Mouse (Mus musculus) liver, embryonic 14.5 days (tissue): ENCODE measurements around the gene Pcgf3. TPM values are rescaled to one million over a fixed set of nuclear protein-coding genes. Genes with fewer than 3 reads are reported as not detected.

Experiments
- ATAC-seq: fragments of 200-750 bp; cut with Nextera tagmentation; 2 replicates; pipeline ENCODE4 v1.8.0; 2017; ENCODE audit warnings: moderate number of reproducible peaks, mild to moderate bottlenecking, moderate library complexity; ENCODE audit not compliant: insufficient read depth
- DNase-seq, 3 experiments: peaks; one replicate each; pipeline ENCODE4 v3.0.0-alpha.2; 2012 to 2013; ENCODE audit warnings: low read depth in 3 of 3, low spot score in 3 of 3
- H3K27ac ChIP-seq: fragments of 300-500 bp; sonication (generic); 2 replicates; pipeline ENCODE4 v1.5.1; 2014; ENCODE audit warnings: moderate library complexity, mild to moderate bottlenecking, control low read depth, inconsistent platforms
- H3K27me3 ChIP-seq: fragments of 300-500 bp; sonication (generic); 2 replicates; pipeline ENCODE4 v1.6.1; 2014; ENCODE audit warnings: mild to moderate bottlenecking, low read length, moderate library complexity; ENCODE audit not compliant: control insufficient read depth, insufficient read depth
- H3K36me3 ChIP-seq: fragments of 300-500 bp; sonication (generic); replicated peaks from 2 replicates; pipeline ENCODE4 v1.6.1; 2014; ENCODE audit warnings: low read depth; ENCODE audit not compliant: control insufficient read depth, insufficient read depth
- H3K4me1 ChIP-seq, 2 experiments: fragments of 200-500 bp in 1 of 2; fragments of 300-500 bp in 1 of 2; sonication (generic) in 1 of 2; replicated peaks; 2 replicates each; pipeline ENCODE4 v1.6.1; 2012 to 2014; ENCODE audit warnings: antibody characterized with exemption in 1 of 2, inconsistent platforms in 1 of 2, low read length in 1 of 2; ENCODE audit not compliant: control insufficient read depth in 2 of 2, insufficient read depth in 2 of 2
- H3K4me2 ChIP-seq: fragments of 300-500 bp; sonication (generic); 2 replicates; pipeline ENCODE4 v1.6.1; 2014; ENCODE audit warnings: low read depth, mild to moderate bottlenecking, control low read depth, moderate library complexity
- H3K4me3 ChIP-seq, 2 experiments: fragments of 200-500 bp in 1 of 2; fragments of 300-500 bp in 1 of 2; sonication (generic) in 1 of 2; 2 replicates each; pipeline ENCODE4 v1.5.1; 2012 to 2014; ENCODE audit warnings: low read depth in 2 of 2, low read length in 2 of 2, mild to moderate bottlenecking in 2 of 2, control low read depth in 1 of 2, inconsistent platforms in 1 of 2, moderate library complexity in 1 of 2; ENCODE audit not compliant: insufficient read depth in 1 of 2
- H3K9ac ChIP-seq: fragments of 300-500 bp; sonication (generic); replicated peaks from 2 replicates; pipeline ENCODE4 v1.6.1; 2014; ENCODE audit warnings: mild to moderate bottlenecking, control low read depth, moderate library complexity
- H3K9me3 ChIP-seq: fragments of 300-500 bp; sonication (generic); 2 replicates; pipeline ENCODE4 v1.6.1; 2016; ENCODE audit warnings: low read length, mixed read lengths; ENCODE audit not compliant: control insufficient read depth
- CTCF ChIP-seq: IDR thresholded peaks from 2 replicates; pipeline ENCODE4 v1.5.1; 2016; ENCODE audit warnings: antibody characterized with exemption, low read depth, control low read depth
- EP300 ChIP-seq: IDR thresholded peaks from 2 replicates; pipeline ENCODE4 v1.6.1; 2016; ENCODE audit warnings: antibody characterized with exemption, low read depth
- WGBS: fragments of 180-500 bp; shearing (Covaris S2); extraction: QIAGEN DNeasy Blood & Tissue Kit; methylation state at CpG from one replicate; pipeline ENCODE4 v1.1.7; 2014; ENCODE audit not compliant: insufficient replicate concordance; 5-methylcytosine and 5-hydroxymethylcytosine counted together
- polyA plus RNA-seq, 2 experiments: library from polyadenylated mRNA; depleted of rRNA in 1 of 2; stranded (reverse) in 1 of 2; unstranded in 1 of 2; fragments of >200 nt; fragmentation: Nextera tagmentation in 1 of 2; extraction: Ambion mirVana in 1 of 2; gene quantifications; 2 replicates each; pipeline versions ENCODE4 v1.2.1 to v1.2.3; 2012 to 2014

The Pcgf3 gene
- polyA plus RNA-seq, 2 experiments: 4.5 to 4.9 TPM

DNA sequence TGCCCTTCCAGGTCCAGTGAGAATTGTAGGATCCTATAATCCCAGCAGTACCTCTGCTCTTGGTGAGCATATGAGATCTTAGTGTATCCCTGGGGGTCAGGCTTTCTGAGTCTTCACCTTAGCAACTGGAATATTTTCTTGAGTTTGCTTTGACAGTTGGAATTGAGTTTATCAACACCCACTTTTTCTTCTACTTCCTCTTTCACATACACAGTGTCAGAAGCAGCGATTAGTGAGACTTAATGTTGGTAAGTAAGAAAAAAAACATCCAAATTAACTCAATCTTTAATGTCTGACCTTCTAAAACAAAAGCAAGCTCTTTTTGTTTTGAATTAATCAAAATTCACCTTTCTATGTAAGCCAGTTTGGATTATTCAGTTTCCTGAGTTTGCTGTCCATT is 40.5 kb downstream of the Pcgf3 start:
- WGBS: 37% methylated on average over 1 of the region's 1 CpGs

DNA sequence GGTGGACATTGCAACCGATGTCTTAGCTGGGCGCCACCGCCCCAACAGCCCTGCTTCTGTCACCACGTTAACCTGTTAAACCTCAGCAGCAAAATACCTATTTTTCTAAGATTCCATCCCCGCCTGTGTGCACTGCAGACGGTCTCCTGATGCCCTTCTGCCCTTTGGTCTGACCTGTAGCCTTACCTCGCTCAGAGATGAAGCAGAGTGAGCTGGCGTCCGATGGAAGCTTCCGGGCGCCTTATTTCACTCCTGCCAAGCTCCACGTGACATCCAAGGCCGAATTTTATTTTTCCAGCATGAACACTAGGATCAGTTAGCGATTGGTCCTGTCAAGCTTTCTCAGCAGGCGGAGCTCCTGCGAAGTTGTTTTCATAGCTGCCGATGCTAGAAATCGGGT is 41.3 kb downstream of the Pcgf3 start:
- no peak overlapping the region for H3K27ac ChIP-seq
- no peaks in the 10 kb centered on the region for H3K9me3 ChIP-seq
- H3K36me3 ChIP-seq: peaks cover 34% of the 10 kb centered on the region
- DNase-seq (no peak), ATAC-seq (no peak)
- WGBS: 87% methylated on average over 18 of the region's 18 CpGs
- H3K9ac ChIP-seq: no peak overlapping the region
- H3K4me1 ChIP-seq: no peaks in the 10 kb centered on the region
- TF ChIP-seq CTCF: no peak
- TF ChIP-seq EP300: no peak
- H3K4me3 ChIP-seq: no peak overlapping the region
- no peaks in the 10 kb centered on the region for H3K27me3 ChIP-seq
- no peak overlapping the region for H3K4me2 ChIP-seq

More for the DNA sequence above, 40.5 kb downstream of the Pcgf3 start:
- H3K4me3 ChIP-seq: no peak overlapping the region
- H3K9me3 ChIP-seq: no peaks in the 10 kb centered on the region
- TF ChIP-seq CTCF (no peak), EP300 (no peak)
- ATAC-seq (no peak), DNase-seq (no peak)
- H3K4me2 ChIP-seq: no peak overlapping the region
- no peaks in the 10 kb centered on the region for H3K27me3 ChIP-seq
- no peaks in the 10 kb centered on the region for H3K4me1 ChIP-seq
- H3K36me3 ChIP-seq: peaks cover 39% of the 10 kb centered on the region
- no peak overlapping the region for H3K27ac ChIP-seq
- H3K9ac ChIP-seq: no peak overlapping the region

DNA sequence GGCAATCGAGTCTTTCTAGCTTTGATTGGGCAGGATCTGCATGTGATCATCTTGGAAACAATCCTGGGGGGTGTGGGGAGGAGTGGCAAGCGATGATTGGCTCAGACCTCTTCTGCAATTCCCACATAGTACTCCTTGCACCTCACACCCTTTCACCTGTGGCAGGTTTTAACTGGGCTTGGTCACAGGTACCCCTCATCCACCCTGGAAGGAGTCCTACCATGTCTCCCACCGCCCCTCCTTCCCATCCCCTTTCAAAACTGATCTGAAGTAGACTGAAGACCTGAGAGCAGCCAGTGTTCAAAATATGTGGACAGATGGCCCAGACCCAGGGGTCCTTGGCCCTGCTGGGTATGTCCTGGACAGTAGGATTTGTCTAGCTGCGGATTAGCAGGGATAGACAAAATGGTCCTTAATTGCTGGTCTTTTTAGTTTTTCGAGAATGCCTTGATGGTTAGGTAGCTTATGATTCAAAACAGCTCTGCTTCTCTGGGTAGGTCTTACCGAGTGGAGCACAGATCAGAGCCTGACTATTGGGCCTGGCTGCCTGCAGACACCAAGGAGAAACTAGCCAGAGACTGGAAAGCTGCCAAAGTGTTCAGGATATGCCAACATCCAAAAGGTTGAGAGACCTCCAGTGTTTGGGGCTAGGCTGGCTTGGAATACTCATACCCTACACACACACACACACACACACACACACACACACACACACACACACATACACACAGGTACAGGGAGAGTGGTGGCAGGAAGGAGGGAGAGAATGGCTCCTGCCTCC is 54.7 kb downstream of the Pcgf3 start:
- DNase-seq (no peak), ATAC-seq (no peak)
- no peaks in the 10 kb centered on the region for H3K9me3 ChIP-seq
- no peak overlapping the region for H3K27ac ChIP-seq
- 55% methylated on average over 6 of the region's 6 CpGs for WGBS
- no peaks in the 10 kb centered on the region for H3K36me3 ChIP-seq
- no peak overlapping the region for H3K9ac ChIP-seq
- peaks cover 4 to 5% of the 10 kb centered on the region in 2 experiments for H3K4me1 ChIP-seq
- H3K27me3 ChIP-seq: no peaks in the 10 kb centered on the region
- TF ChIP-seq EP300 (no peak), CTCF (no peak)
- no peak overlapping the region for H3K4me2 ChIP-seq
- no peak overlapping the region for H3K4me3 ChIP-seq

DNA sequence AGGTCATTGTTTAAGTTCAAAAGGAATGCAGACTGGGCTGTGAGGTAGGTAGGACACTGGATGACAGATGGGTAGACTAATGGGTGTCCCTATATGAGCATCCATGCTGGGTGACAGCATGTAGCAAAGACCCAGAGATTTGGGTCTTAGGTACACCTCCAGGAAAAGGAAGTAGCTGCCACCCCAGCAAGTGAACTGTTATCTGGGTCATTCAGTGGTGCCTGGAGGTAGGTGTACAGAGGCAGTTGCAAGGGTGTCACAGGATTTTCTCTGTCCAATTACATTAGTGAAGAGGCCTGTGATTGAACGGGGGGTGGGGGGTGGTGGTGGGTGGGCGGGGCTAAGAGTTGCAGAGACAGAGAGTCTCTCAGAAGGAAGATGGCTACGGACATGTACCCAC is 55.6 kb downstream of the Pcgf3 start:
- ATAC-seq: no peak
- 46% methylated on average over 3 of the region's 3 CpGs for WGBS

DNA sequence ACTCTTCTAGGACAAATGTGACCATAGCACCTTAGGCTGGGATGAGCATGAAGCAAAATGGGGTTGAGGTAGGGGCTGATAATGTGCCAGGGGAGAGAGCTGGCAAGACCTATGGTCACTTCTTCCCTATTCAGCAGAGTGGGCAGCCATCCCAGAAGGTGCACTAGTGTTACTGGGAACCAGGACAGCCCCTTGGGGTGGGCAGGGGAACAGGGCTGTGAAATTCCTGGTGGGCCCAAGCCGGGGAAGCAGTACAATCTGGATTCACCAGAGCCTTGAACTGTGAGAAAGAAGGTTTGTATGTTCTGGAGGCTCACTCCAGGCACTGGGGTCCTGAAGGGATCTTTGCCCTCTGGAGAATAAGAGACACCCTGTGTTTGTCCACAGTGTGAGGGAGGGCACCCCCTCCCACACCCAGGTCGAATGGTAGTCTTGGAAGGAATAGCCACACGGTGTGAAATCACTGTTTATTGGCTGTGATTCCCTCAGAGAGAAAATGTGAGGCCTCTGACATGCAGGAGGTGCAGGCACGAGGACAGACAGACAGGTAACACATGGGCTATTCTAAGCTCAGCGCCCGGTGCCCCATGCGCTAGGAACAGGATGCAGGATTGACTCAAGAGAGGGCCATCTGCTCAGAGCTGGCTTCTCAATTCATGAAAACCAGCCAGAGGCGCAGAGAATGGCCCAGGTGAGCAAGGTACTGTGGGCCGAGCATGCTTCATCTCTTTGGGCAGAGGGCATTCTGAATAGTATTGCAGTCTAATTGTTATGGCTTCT is 57.3 kb downstream of the Pcgf3 start:
- DNase-seq (no peak), ATAC-seq (no peak)
- 61% methylated on average over 9 of the region's 9 CpGs for WGBS
- peaks cover 4 to 5% of the 10 kb centered on the region in 2 experiments for H3K4me1 ChIP-seq
- H3K27me3 ChIP-seq: no peaks in the 10 kb centered on the region
- no peaks in the 10 kb centered on the region for H3K9me3 ChIP-seq
- TF ChIP-seq EP300 (no peak), CTCF (no peak)
- H3K36me3 ChIP-seq: no peaks in the 10 kb centered on the region
- no peak overlapping the region for H3K4me3 ChIP-seq
- no peak overlapping the region for H3K27ac ChIP-seq
- no peak overlapping the region for H3K4me2 ChIP-seq
- no peak overlapping the region for H3K9ac ChIP-seq

More for the DNA sequence above, 55.6 kb downstream of the Pcgf3 start:
- Histone ChIP-seq H3K27me3 (no peaks in the 10 kb centered on the region), H3K4me1 (peaks cover 4 to 5% of the 10 kb centered on the region in 2 experiments), H3K36me3 (no peaks in the 10 kb centered on the region), H3K4me3 (no peak overlapping the region), H3K27ac (no peak overlapping the region), H3K4me2 (no peak overlapping the region), H3K9me3 (no peaks in the 10 kb centered on the region), H3K9ac (no peak overlapping the region)
- no peak for DNase-seq
- no peak for TF ChIP-seq EP300
- TF ChIP-seq CTCF: no peak
